ENCODE assay signal across 8 mouse cellular contexts in the genomic region with DNA sequence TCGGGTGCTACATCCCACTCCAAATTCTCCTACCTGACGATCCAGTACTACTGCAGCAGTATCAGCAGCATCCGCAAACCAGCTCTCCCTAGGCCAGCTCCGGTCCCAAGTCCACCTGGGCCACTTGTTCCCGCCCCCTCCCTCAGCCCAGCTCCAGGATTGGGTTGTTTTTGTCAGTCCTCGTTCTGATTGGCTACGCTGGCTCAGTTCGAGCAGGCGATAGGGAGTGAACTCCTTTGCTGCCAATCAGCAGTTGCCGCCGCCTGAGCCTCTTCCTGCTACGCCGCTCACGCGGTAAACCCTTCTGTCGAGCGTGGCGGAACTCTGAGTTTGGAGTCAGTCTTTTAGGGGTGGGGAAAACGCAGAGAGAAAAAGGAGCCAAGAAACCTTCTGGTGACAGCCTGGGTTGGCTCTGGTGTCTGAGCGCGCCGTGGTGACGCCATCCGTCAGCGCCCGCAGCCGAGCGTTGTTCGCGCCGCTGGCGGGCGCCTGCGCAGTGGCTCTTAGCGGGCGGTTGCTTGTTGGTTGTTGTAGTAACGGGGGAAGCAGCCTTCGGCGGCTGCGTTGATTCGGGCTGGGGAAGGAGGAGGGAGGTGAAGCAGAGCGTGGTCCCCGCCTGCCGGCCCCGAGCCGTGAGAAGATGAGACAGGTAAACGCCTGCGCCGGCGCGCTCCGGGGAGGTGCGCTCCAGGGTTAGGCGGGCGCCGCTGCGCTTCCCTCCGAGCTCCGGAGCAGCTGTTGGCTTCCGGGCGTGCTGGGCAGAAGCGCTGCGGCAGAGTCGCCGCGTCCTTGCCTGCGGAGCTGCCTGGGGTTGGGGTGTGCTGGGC. TPM values are rescaled to one million over a fixed set of nuclear protein-coding genes. Genes with fewer than 3 reads are reported as not detected.
DNase-seq lines count a peak whose midpoint lies in the region; ATAC-seq lines count a peak whose summit lies in the region.

A gene (minus strand): TSS at position 113 of the 827 bp plus-strand sequence.
A gene (plus strand): TSS at position 222 of the 827 bp plus-strand sequence.

- under 1% methylated on average over 65 of the region's 67 CpGs for WGBS in forebrain, embryonic 14.5 days
- WGBS in neural tube, embryonic 15.5 days, result under 1% methylated on average over 66 of the region's 67 CpGs

- H3K36me3 ChIP-seq in forebrain, embryonic 14.5 days (ENCODE audit: control insufficient read depth, insufficient read depth, low read length), result peaks cover 28% of the 10 kb centered on the region
- peaks cover 18% of the 10 kb centered on the region; the same call in 1 of the 2 replicates for H3K36me3 ChIP-seq in neural tube, embryonic 15.5 days

- intact Hi-C loops in heart, postnatal 14 days (cut with DNase I), result no loop called here

- no peaks in the 10 kb centered on the region for H3K27me3 ChIP-seq in forebrain, embryonic 14.5 days (replicated peaks; ENCODE audit: control insufficient read depth, insufficient read depth, low read length)
- H3K27me3 ChIP-seq in neural tube, embryonic 15.5 days (replicated peaks), result no peaks in the 10 kb centered on the region

- peaks cover 14% of the 10 kb centered on the region; the same call in 1 of the 2 replicates for H3K4me1 ChIP-seq in forebrain, embryonic 14.5 days (ENCODE audit: control insufficient read depth, insufficient read depth, low read length)
- H3K4me1 ChIP-seq in neural tube, embryonic 15.5 days, result peaks cover 38% of the 10 kb centered on the region

- DNase-seq in ES-CJ7 (ENCODE audit: low read depth, low spot score), result peak; percentile 95
- DNase-seq in cerebellum, adult 11 months, result peak; percentile 95
- DNase-seq in forebrain, embryonic 14.5 days (ENCODE audit: low spot score), result peak; percentile 97
- DNase-seq in heart, postnatal 14 days, result peak; percentile 96
- DNase-seq in layer of hippocampus, adult 11-12 months (ENCODE audit: low spot score), result peak; percentile 95
- peak; percentile 94 for DNase-seq in lung, adult 18-20 months
- DNase-seq in testis, postnatal 14 days (ENCODE audit: low spot score), result peak; percentile 95

- H3K27ac ChIP-seq in forebrain, embryonic 14.5 days (ENCODE audit: low read depth, low read length), result peak within 1 kb of the TSS; percentile 97
- peak within 1 kb of the TSS; percentile 95 for H3K27ac ChIP-seq in neural tube, embryonic 15.5 days (replicated peaks)

- peak within 1 kb of the TSS; percentile 54 for H3K4me3 ChIP-seq in forebrain, embryonic 14.5 days (ENCODE audit: low read depth, low read length)
- H3K4me3 ChIP-seq in neural tube, embryonic 15.5 days (replicated peaks), result peak within 1 kb of the TSS; percentile 80

- peak within 1 kb of the TSS; percentile 87 for H3K4me2 ChIP-seq in forebrain, embryonic 14.5 days (ENCODE audit: low read length)
- peak within 1 kb of the TSS; percentile 73 for H3K4me2 ChIP-seq in neural tube, embryonic 15.5 days

- peak; percentile 98 for ATAC-seq in forebrain, embryonic 14.5 days
- ATAC-seq in neural tube, embryonic 15.5 days (ENCODE audit: low FRiP score), result peak; percentile 98

- peak within 1 kb of the TSS; percentile 64 for H3K9ac ChIP-seq in forebrain, embryonic 14.5 days (ENCODE audit: low read length)
- peak within 1 kb of the TSS; percentile 78 for H3K9ac ChIP-seq in neural tube, embryonic 15.5 days (replicated peaks)

- H3K9me3 ChIP-seq in forebrain, embryonic 14.5 days (replicated peaks; ENCODE audit: control insufficient read depth, low read length), result no peaks in the 10 kb centered on the region
- H3K9me3 ChIP-seq in neural tube, embryonic 15.5 days (replicated peaks), result no peaks in the 10 kb centered on the region

RNA-seq across cellular contexts. Expression of the first gene that starts in this region (rescaled TPM):
- 102 and 105 TPM in 2 replicates for polyA plus RNA-seq in forebrain, embryonic 14.5 days (2014; fragmentation: Nextera tagmentation; extraction: Ambion mirVana)
- 1 to 10 TPM; 6.2 to 7.3 TPM for total RNA-seq in heart, postnatal 14 days (2021)
- polyA plus RNA-seq in neural tube, embryonic 15.5 days (2015; fragmentation: Nextera tagmentation; extraction: Ambion mirVana), result 109 and 110 TPM in 2 replicates

RNA-seq across cellular contexts. Expression of the second gene that starts in this region (rescaled TPM):
- 15.2 and 15.5 TPM in 2 replicates for polyA plus RNA-seq in forebrain, embryonic 14.5 days (2014; fragmentation: Nextera tagmentation; extraction: Ambion mirVana)
- total RNA-seq in heart, postnatal 14 days (2021), result 10 to 100 TPM; 15.4 to 17.2 TPM
- 10.7 and 14.9 TPM in 2 replicates for polyA plus RNA-seq in neural tube, embryonic 15.5 days (2015; fragmentation: Nextera tagmentation; extraction: Ambion mirVana)

Comparison
In these comparisons a context has a peak if more than half of its experiments do, and no peak if none do; other contexts are left out.
1. Peak in every context shown above with its lines: DNase-seq, ATAC-seq, H3K4me3 ChIP-seq and H3K27ac ChIP-seq.